Mouse (Mus musculus) C2C12 (cell line): ENCODE data around the gene Rbfox3.

ENCODE experiments used
- CEBPB ChIP-seq: IDR thresholded peaks from one replicate; pipeline ENCODE4 v1.6.1; 2011; ENCODE audit warnings: low read depth, mild to moderate bottlenecking, control low read depth, moderate library complexity
- CTCF ChIP-seq: IDR thresholded peaks from one replicate; pipeline ENCODE4 v1.5.1; 2011; ENCODE audit not compliant: control insufficient read depth, insufficient read depth, insufficient read length
- FOSL1 ChIP-seq: IDR thresholded peaks from one replicate; pipeline ENCODE4 v1.8.0; 2011; ENCODE audit warnings: mild to moderate bottlenecking, low read length; ENCODE audit not compliant: poor library complexity, insufficient read depth, severe bottlenecking
- MAX ChIP-seq: IDR thresholded peaks from one replicate; pipeline ENCODE4 v1.6.1; 2011; ENCODE audit warnings: mild to moderate bottlenecking, control low read depth
- MYOD1 ChIP-seq: IDR thresholded peaks from one replicate; pipeline ENCODE4 v1.6.1; 2011; ENCODE audit warnings: low read depth; ENCODE audit not compliant: control insufficient read depth, insufficient read length
- MYOG ChIP-seq: IDR thresholded peaks from one replicate; pipeline ENCODE4 v1.6.1; 2011; ENCODE audit not compliant: control insufficient read depth, insufficient read length; ENCODE audit errors: extremely low read depth
- USF1 ChIP-seq: IDR thresholded peaks from one replicate; pipeline ENCODE4 v1.6.1; 2011; ENCODE audit warnings: low read depth, mild to moderate bottlenecking, control low read depth, moderate library complexity

DNA sequence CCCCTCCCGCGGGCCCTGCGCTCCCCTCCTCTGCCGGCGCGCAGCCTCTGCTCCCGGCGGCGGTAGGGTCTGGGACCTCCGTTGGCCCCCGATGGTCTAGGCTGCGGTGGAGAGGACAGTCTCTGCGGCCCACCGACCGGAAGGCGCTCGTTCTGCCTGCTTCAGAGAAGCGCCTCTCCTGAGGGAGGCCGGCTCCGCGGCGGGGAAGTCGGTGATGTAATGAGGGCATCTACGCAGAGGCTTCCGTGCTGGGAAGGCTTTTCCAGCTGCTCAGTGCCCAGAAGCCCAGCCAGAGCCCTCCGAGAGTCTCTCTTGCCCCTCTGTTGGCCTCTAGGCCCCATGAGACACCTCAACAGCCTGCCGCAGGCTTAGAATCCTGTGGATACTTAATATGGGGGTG lies 341.2 kb downstream of the Rbfox3 start:
- no peak for TF ChIP-seq CTCF
- no peak for TF ChIP-seq MYOG
- TF ChIP-seq MYOD1 = no peak
- no peak for TF ChIP-seq MAX
- TF ChIP-seq USF1 = no peak
- no peak for TF ChIP-seq CEBPB
- no peak for TF ChIP-seq FOSL1
